Mouse (Mus musculus): ENCODE data around the gene Pou3f3. TPM values are rescaled to one million over a fixed set of nuclear protein-coding genes. Genes with fewer than 3 reads are reported as not detected.

The Pou3f3 gene
- polyA plus RNA-seq, 1 experiment from 2014 or later: 29.3 TPM

- peak overlapping the region; percentile 68 for H3K4me2 ChIP-seq (ENCODE audit: low read depth, low read length, severe bottlenecking)
- H3K4me1 ChIP-seq (replicated peaks; ENCODE audit: control insufficient read depth, insufficient read depth, low read length): peaks cover 31% of the 10 kb centered on the region
- peak overlapping the region; percentile 71 for H3K9ac ChIP-seq (ENCODE audit: low read length)
- H3K36me3 ChIP-seq (ENCODE audit: control insufficient read depth, insufficient read depth, low read length): peaks cover 2% of the 10 kb centered on the region; the same call in 1 of the 2 replicates
- peak overlapping the region; percentile 91 for H3K27ac ChIP-seq (ENCODE audit: low read depth, low read length)
- ATAC-seq (replicated peaks; ENCODE audit: low FRiP score): peak; percentile 26
- peak; percentile 67 for DNase-seq (ENCODE audit: low spot score)
- peaks cover 2% of the 10 kb centered on the region; the same call in 1 of the 2 replicates for H3K27me3 ChIP-seq (ENCODE audit: control insufficient read depth, insufficient read depth, low read length)
- no peaks in the 10 kb centered on the region for H3K9me3 ChIP-seq (ENCODE audit: control insufficient read depth, low read length)
- peak overlapping the region; percentile 36 for H3K4me3 ChIP-seq (ENCODE audit: low read depth, low read length)
- 0% methylated on average over 7 of the region's 7 CpGs for WGBS
Observed at GRCm38 (mm10) chr1:42703424-42703823, 7.9 kb downstream of the Pou3f3 start.

GRCm38 (mm10) chr1:42703851-42704613 is 8.5 kb downstream of the Pou3f3 start:
- WGBS: under 1% methylated on average over 26 of the region's 26 CpGs
- H3K4me2 ChIP-seq (ENCODE audit: low read depth, low read length, severe bottlenecking): peak overlapping the region; percentile 68
- peak overlapping the region; percentile 91 for H3K27ac ChIP-seq (ENCODE audit: low read depth, low read length)
- H3K4me1 ChIP-seq (replicated peaks; ENCODE audit: control insufficient read depth, insufficient read depth, low read length): peaks cover 32% of the 10 kb centered on the region
- no peaks in the 10 kb centered on the region for H3K9me3 ChIP-seq (ENCODE audit: control insufficient read depth, low read length)
- peak overlapping the region; percentile 71 for H3K9ac ChIP-seq (ENCODE audit: low read length)
- DNase-seq (ENCODE audit: low spot score) (peak; percentile 82), ATAC-seq (replicated peaks; ENCODE audit: low FRiP score) (peak; percentile 76)
- peak overlapping the region; percentile 36 for H3K4me3 ChIP-seq (ENCODE audit: low read depth, low read length)
- peaks cover 2% of the 10 kb centered on the region; the same call in 1 of the 2 replicates for H3K27me3 ChIP-seq (ENCODE audit: control insufficient read depth, insufficient read depth, low read length)
- no peaks in the 10 kb centered on the region; the same call in 1 of the 2 replicates for H3K36me3 ChIP-seq (ENCODE audit: control insufficient read depth, insufficient read depth, low read length)

GRCm38 (mm10) chr1:42704981-42705810 is 9.6 kb downstream of the Pou3f3 start:
- H3K4me3 ChIP-seq (ENCODE audit: low read depth, low read length): peak overlapping the region; percentile 16
- 3% methylated on average over 17 of the region's 17 CpGs for WGBS
- peak overlapping the region; percentile 68 for H3K4me2 ChIP-seq (ENCODE audit: low read depth, low read length, severe bottlenecking)
- peaks cover 2% of the 10 kb centered on the region; the same call in 1 of the 2 replicates for H3K27me3 ChIP-seq (ENCODE audit: control insufficient read depth, insufficient read depth, low read length)
- peak overlapping the region; percentile 91 for H3K27ac ChIP-seq (ENCODE audit: low read depth, low read length)
- peak overlapping the region; percentile 69 for H3K9ac ChIP-seq (ENCODE audit: low read length)
- no peaks in the 10 kb centered on the region for H3K36me3 ChIP-seq (ENCODE audit: control insufficient read depth, insufficient read depth, low read length)
- H3K9me3 ChIP-seq (ENCODE audit: control insufficient read depth, low read length): no peaks in the 10 kb centered on the region
- ATAC-seq (replicated peaks; ENCODE audit: low FRiP score) (0 out of 2 replicates have a peak, but pooled peaks have one; percentile 6), DNase-seq (ENCODE audit: low spot score) (peak; percentile 62)
- H3K4me1 ChIP-seq (replicated peaks; ENCODE audit: control insufficient read depth, insufficient read depth, low read length): peaks cover 34% of the 10 kb centered on the region

- DNase-seq (ENCODE audit: low spot score) (peak; percentile 57), ATAC-seq (replicated peaks; ENCODE audit: low FRiP score) (0 out of 2 replicates have a peak, but pooled peaks have one; percentile 31)
- no peaks in the 10 kb centered on the region for H3K36me3 ChIP-seq (ENCODE audit: control insufficient read depth, insufficient read depth, low read length)
- H3K4me2 ChIP-seq (ENCODE audit: low read depth, low read length, severe bottlenecking): peak overlapping the region; percentile 68
- peak overlapping the region; percentile 91 for H3K27ac ChIP-seq (ENCODE audit: low read depth, low read length)
- H3K4me1 ChIP-seq (replicated peaks; ENCODE audit: control insufficient read depth, insufficient read depth, low read length): peaks cover 34% of the 10 kb centered on the region
- H3K9me3 ChIP-seq (ENCODE audit: control insufficient read depth, low read length): no peaks in the 10 kb centered on the region
- WGBS: 4% methylated on average over 8 of the region's 8 CpGs
- peak overlapping the region; percentile 16; the same call in 1 of the 2 replicates for H3K4me3 ChIP-seq (ENCODE audit: low read depth, low read length)
- peak overlapping the region; percentile 69 for H3K9ac ChIP-seq (ENCODE audit: low read length)
- H3K27me3 ChIP-seq (ENCODE audit: control insufficient read depth, insufficient read depth, low read length): peaks cover 2% of the 10 kb centered on the region; the same call in 1 of the 2 replicates
Observed at GRCm38 (mm10) chr1:42705811-42706160, 10.2 kb downstream of the Pou3f3 start.

- peaks cover 40% of the 10 kb centered on the region for H3K4me1 ChIP-seq (replicated peaks; ENCODE audit: control insufficient read depth, insufficient read depth, low read length)
- H3K9ac ChIP-seq (ENCODE audit: low read length): peak overlapping the region; percentile 43
- H3K4me2 ChIP-seq (ENCODE audit: low read depth, low read length, severe bottlenecking): peak overlapping the region; percentile 75
- DNase-seq (ENCODE audit: low spot score): peak; percentile 48
- no peaks in the 10 kb centered on the region for H3K9me3 ChIP-seq (ENCODE audit: control insufficient read depth, low read length)
- no peak overlapping the region for H3K27ac ChIP-seq (ENCODE audit: low read depth, low read length)
- H3K27me3 ChIP-seq (ENCODE audit: control insufficient read depth, insufficient read depth, low read length): peaks cover 2% of the 10 kb centered on the region; the same call in 1 of the 2 replicates
- no peaks in the 10 kb centered on the region for H3K36me3 ChIP-seq (ENCODE audit: control insufficient read depth, insufficient read depth, low read length)
- ATAC-seq (replicated peaks; ENCODE audit: low FRiP score): no peak
- 5% methylated on average over 5 of the region's 5 CpGs for WGBS
- peak overlapping the region; percentile 14; the same call in 1 of the 2 replicates for H3K4me3 ChIP-seq (ENCODE audit: low read depth, low read length)
Observed at GRCm38 (mm10) chr1:42707196-42707595, 11.6 kb downstream of the Pou3f3 start.

GRCm38 (mm10) chr1:42707611-42708130 is 12.1 kb downstream of the Pou3f3 start:
- WGBS: 6% methylated on average over 4 of the region's 4 CpGs
- H3K4me1 ChIP-seq (replicated peaks; ENCODE audit: control insufficient read depth, insufficient read depth, low read length): peaks cover 40% of the 10 kb centered on the region
- H3K27ac ChIP-seq (ENCODE audit: low read depth, low read length): peak overlapping the region; percentile 1; the same call in 1 of the 2 replicates
- peak overlapping the region; percentile 75; the same call in 1 of the 2 replicates for H3K4me2 ChIP-seq (ENCODE audit: low read depth, low read length, severe bottlenecking)
- peak overlapping the region; percentile 43 for H3K9ac ChIP-seq (ENCODE audit: low read length)
- DNase-seq (ENCODE audit: low spot score): peak; percentile 50
- no peaks in the 10 kb centered on the region for H3K36me3 ChIP-seq (ENCODE audit: control insufficient read depth, insufficient read depth, low read length)
- no peaks in the 10 kb centered on the region for H3K9me3 ChIP-seq (ENCODE audit: control insufficient read depth, low read length)
- peaks cover 2% of the 10 kb centered on the region; the same call in 1 of the 2 replicates for H3K27me3 ChIP-seq (ENCODE audit: control insufficient read depth, insufficient read depth, low read length)
- peak overlapping the region; percentile 14; the same call in 1 of the 2 replicates for H3K4me3 ChIP-seq (ENCODE audit: low read depth, low read length)
- no peak for ATAC-seq (replicated peaks; ENCODE audit: low FRiP score)

- Histone ChIP-seq H3K4me2 (ENCODE audit: low read depth, low read length, severe bottlenecking) (peak overlapping the region; percentile 75), H3K4me1 (replicated peaks; ENCODE audit: control insufficient read depth, insufficient read depth, low read length) (peaks cover 35% of the 10 kb centered on the region), H3K27ac (ENCODE audit: low read depth, low read length) (0 out of 2 replicates have a peak overlapping the region, but pooled peaks have one; percentile 0), H3K4me3 (ENCODE audit: low read depth, low read length) (peak overlapping the region; percentile 14; the same call in 1 of the 2 replicates), H3K36me3 (ENCODE audit: control insufficient read depth, insufficient read depth, low read length) (no peaks in the 10 kb centered on the region), H3K9ac (ENCODE audit: low read length) (peak overlapping the region; percentile 43; the same call in 1 of the 2 replicates), H3K9me3 (ENCODE audit: control insufficient read depth, low read length) (no peaks in the 10 kb centered on the region), H3K27me3 (ENCODE audit: control insufficient read depth, insufficient read depth, low read length) (peaks cover 2% of the 10 kb centered on the region; the same call in 1 of the 2 replicates)
- WGBS: 7% methylated on average over 1 of the region's 1 CpGs
- DNase-seq (ENCODE audit: low spot score) (peak; percentile 55), ATAC-seq (replicated peaks; ENCODE audit: low FRiP score) (no peak)
Observed at GRCm38 (mm10) chr1:42709024-42709423, 13.5 kb downstream of the Pou3f3 start.
